Mouse (Mus musculus): ENCODE measurements at regions not wholly inside any gene's neighbourhood (a gene's known extent, or its start where the extent isn't known, plus 50 kb on each side); places are given as distances from the start of the nearest gene placed in this dataset.

- TF ChIP-seq CTCF (IDR thresholded peaks at IDR 0.05; ENCODE audit: insufficient read depth, low read length) (no peak), POLR2A (IDR thresholded peaks at IDR 0.05; ENCODE audit: borderline replicate concordance, extremely low read depth, low read depth, low read length) (no peak)
Measured at GRCm38 (mm10) chr6:135569086-135569485, 206.7 kb downstream of the Emp1 start.
